Mouse (Mus musculus) G1E (cell line): ENCODE measurements around the gene Pea15a.
A peak's percentile ranks its signal among the peaks of the same experiment; 100 is the strongest.

Experiments used
- CTCF ChIP-seq: IDR thresholded peaks from 2 replicates; pipeline ENCODE4 v1.5.1; 2012; ENCODE audit warnings: low read depth, low read length, inconsistent platforms, mixed read lengths
- GATA1 ChIP-seq: IDR thresholded peaks from 2 replicates; pipeline ENCODE4 v1.6.1; 2012; ENCODE audit warnings: borderline replicate concordance, low read length, inconsistent platforms, mixed read lengths
- GATA2 ChIP-seq: IDR thresholded peaks from 2 replicates; pipeline ENCODE4 v1.6.1; 2012; ENCODE audit warnings: low read depth, low read length, inconsistent platforms, borderline replicate concordance
- POLR2AphosphoS5 ChIP-seq: IDR thresholded peaks from 2 replicates; pipeline ENCODE4 v1.6.1; 2012; ENCODE audit warnings: low read depth, low read length, inconsistent platforms; ENCODE audit not compliant: insufficient replicate concordance
- TAL1 ChIP-seq: conservative IDR thresholded peaks from 2 replicates; pipeline ENCODE4 v1.6.1; 2012; ENCODE audit warnings: low read depth, low read length, inconsistent platforms, mixed read lengths

DNA sequence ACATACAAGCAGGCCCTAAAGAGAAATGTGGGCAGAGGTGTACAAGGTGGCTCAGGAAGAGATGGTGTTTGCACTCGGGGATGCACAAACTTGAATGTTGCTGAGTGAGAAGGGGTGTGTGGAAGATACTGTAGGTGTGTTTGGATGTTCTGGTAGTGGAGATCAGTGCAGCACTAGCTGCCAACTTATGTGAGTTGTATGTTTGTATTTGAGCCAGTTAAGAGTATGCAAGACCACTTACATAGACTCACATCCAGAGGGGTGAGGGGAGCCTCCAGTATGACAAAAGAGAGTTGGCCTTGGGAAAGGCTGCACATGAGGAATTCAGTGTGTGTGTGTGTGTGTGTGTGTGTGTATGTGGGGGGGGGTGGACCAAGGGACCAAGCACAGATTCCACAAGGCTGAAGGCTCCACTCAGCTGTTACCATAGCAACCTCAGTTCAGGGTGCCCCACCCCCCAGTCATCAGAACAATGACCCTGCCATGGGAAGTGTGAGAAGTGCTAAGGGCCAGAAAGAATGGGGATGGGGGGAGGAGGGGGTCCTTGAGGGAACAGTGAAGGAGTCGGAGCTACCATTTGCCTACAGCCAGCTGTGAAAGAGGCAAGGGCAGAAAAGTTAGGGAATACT lies 3.6 kb downstream of the Pea15a start:
- TF ChIP-seq CTCF (no peak), TAL1 (no peak), GATA1 (no peak), GATA2 (no peak), POLR2AphosphoS5 (peak; percentile 36; the same call in 1 of the 2 replicates)
